Mouse (Mus musculus) lung, postnatal 0 days (tissue): ENCODE measurements around the gene Ksr2. TPM values are rescaled to one million over a fixed set of nuclear protein-coding genes. Genes with fewer than 3 reads are reported as not detected.

Experiments
- ATAC-seq: fragments of 200-750 bp; cut with Nextera tagmentation; 2 replicates; pipeline ENCODE4 v1.8.0; 2017; ENCODE audit warnings: moderate library complexity
- DNase-seq: peaks from one replicate; pipeline ENCODE4 v3.0.0-alpha.2; 2016; ENCODE audit warnings: low spot score
- H3K27ac ChIP-seq: fragments of 300-500 bp; sonication (generic); 2 replicates; pipeline ENCODE4 v1.5.1; 2014; ENCODE audit warnings: antibody characterized with exemption, mild to moderate bottlenecking, low read length, mixed read lengths
- H3K27me3 ChIP-seq: fragments of 300-500 bp; sonication (generic); replicated peaks from 2 replicates; pipeline ENCODE4 v1.6.1; 2014; ENCODE audit warnings: low read length, mixed read lengths; ENCODE audit not compliant: insufficient read depth
- H3K36me3 ChIP-seq: fragments of 300-500 bp; sonication (generic); 2 replicates; pipeline ENCODE4 v1.6.1; 2014; ENCODE audit warnings: low read length, mixed read lengths; ENCODE audit not compliant: insufficient read depth
- H3K4me1 ChIP-seq: fragments of 300-500 bp; sonication (generic); 2 replicates; pipeline ENCODE4 v1.6.1; 2014; ENCODE audit warnings: antibody characterized with exemption, low read depth, low read length, mixed read lengths; ENCODE audit not compliant: insufficient read depth
- H3K4me2 ChIP-seq: fragments of 300-500 bp; sonication (generic); replicated peaks from 2 replicates; pipeline ENCODE4 v1.6.1; 2014; ENCODE audit warnings: low read depth, mild to moderate bottlenecking, low read length, moderate library complexity, mixed read lengths
- H3K4me3 ChIP-seq: fragments of 300-500 bp; sonication (generic); 2 replicates; pipeline ENCODE4 v1.5.1; 2014; ENCODE audit warnings: low read depth, low read length
- H3K9ac ChIP-seq: fragments of 300-500 bp; sonication (generic); replicated peaks from 2 replicates; pipeline ENCODE4 v1.6.1; 2014; ENCODE audit warnings: low read depth, mild to moderate bottlenecking
- H3K9me3 ChIP-seq: fragments of 300-500 bp; sonication (generic); 2 replicates; pipeline ENCODE4 v1.6.1; 2016; ENCODE audit warnings: low read length, mixed read lengths
- CTCF ChIP-seq: IDR thresholded peaks from 2 replicates; pipeline ENCODE4 v1.5.1; 2016; ENCODE audit warnings: antibody characterized with exemption, mild to moderate bottlenecking
- EP300 ChIP-seq: IDR thresholded peaks from 2 replicates; pipeline ENCODE4 v1.6.1; 2016; ENCODE audit warnings: antibody characterized with exemption, mild to moderate bottlenecking, control low read depth
- WGBS: fragments of 180-500 bp; shearing (Covaris S2); extraction: QIAGEN DNeasy Blood & Tissue Kit; methylation state at CpG from one replicate; pipeline ENCODE4 v1.1.7; 2014; 5-methylcytosine and 5-hydroxymethylcytosine counted together
- polyA plus RNA-seq: library from polyadenylated mRNA; unstranded; fragments of >200 nt; fragmentation: Nextera tagmentation; extraction: Ambion mirVana; gene quantifications from 2 replicates; pipeline ENCODE4 v1.2.1, GENCODE M21; 2015

Ksr2 gene
- polyA plus RNA-seq, 1 experiment from 2014 or later = 0.08 TPM

DNA sequence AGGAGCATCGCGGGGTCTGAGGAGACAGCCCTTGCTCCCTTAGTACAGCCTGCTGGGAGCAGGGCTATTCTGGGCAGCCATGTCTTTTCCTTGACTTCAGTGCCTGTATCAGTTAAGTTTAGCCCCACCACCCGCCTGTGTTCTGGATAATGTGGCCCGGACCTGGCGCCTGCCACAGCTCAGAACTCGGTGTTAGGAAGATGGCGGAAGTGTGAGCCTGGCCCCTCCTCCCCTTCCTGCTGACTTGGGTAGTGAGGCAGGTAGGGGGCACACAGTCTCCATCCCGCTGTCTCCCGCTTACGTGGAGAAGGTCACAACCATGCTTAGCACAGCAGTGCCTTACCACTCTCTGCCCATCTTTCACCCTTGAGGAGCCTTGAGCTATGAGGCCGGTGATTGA, 68.2 kb downstream of the Ksr2 start:
- Histone ChIP-seq H3K4me1 (no peaks in the 10 kb centered on the region), H3K36me3 (no peaks in the 10 kb centered on the region), H3K27ac (no peak overlapping the region), H3K9ac (no peak overlapping the region), H3K27me3 (no peaks in the 10 kb centered on the region), H3K4me2 (no peak overlapping the region), H3K9me3 (no peaks in the 10 kb centered on the region), H3K4me3 (no peak overlapping the region)
- WGBS = 71% methylated on average over 11 of the region's 11 CpGs
- no peak for DNase-seq
- no peak for ATAC-seq
- TF ChIP-seq CTCF (no peak), EP300 (no peak)

DNA sequence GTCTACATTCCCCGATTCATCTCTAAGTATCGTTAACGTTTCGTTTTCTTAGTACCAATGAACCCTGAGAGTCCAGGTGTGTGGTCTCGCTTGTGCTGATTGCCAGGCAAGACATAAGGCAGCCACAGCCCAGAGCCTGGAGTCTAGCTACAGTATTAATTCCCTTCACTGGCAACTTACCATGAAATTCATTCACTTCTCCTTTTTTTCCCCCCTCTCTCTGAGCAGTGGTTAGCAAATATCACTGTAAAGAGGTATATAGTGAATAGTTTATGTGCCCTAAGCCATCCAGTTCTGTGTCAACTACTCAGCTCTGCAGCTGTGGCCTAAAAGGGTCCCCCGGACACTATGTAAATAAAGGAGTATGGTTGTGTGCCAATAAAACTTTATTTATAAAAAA, 71.6 kb downstream of the Ksr2 start:
- TF ChIP-seq EP300 (no peak), CTCF (no peak)
- 46% methylated on average over 6 of the region's 6 CpGs for WGBS
- H3K9ac ChIP-seq = no peak overlapping the region

DNA sequence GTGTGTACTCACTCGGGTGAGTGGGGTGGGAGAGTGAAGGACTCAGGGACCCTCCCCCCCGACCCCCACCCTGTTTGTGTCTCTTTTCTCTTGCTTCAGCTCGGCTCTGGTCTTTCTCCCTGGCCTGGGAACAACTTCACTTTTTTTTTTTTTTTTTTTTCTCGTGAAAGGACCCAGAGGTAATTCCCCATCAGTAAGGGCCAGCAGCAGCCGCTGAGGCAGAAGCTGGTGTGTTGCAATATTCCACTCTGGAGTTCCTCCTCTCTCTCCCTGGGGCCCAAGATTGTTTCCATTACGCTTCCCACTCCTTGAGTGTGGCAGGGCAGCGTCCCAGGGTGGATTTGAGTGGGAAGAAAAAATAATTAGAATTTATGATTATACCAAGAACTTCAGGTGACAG, 72.3 kb downstream of the Ksr2 start:
- ATAC-seq = peak; percentile 66; the same call in 1 of the 2 replicates
- H3K36me3 ChIP-seq = no peaks in the 10 kb centered on the region
- peak; percentile 68 for DNase-seq

More for the DNA sequence above, 71.6 kb downstream of the Ksr2 start:
- Histone ChIP-seq H3K4me2 (no peak overlapping the region), H3K36me3 (no peaks in the 10 kb centered on the region), H3K4me1 (no peaks in the 10 kb centered on the region), H3K27me3 (no peaks in the 10 kb centered on the region), H3K4me3 (no peak overlapping the region), H3K27ac (no peak overlapping the region), H3K9me3 (no peaks in the 10 kb centered on the region)
- no peak for ATAC-seq
- no peak for DNase-seq

DNA sequence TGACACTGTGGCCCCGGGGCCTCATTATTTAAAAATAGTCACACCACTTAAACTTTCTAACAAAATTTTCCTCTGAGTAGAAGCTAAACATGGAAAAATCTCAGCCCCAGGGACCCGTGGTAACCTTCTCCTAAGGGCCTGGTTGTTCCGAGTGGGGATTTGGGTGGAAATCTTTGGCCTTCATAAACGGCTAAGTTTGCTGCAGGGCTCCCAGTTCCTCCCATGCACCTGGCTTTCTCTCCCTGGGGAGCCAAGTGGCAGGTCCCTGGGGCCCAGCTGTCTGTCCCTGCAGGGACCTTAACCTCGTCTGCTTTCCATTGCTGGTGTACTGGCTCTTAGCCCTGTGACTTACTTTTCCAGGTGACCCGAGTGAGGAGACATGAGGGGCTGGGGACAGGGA, 74.4 kb downstream of the Ksr2 start:
- H3K27me3 ChIP-seq = no peaks in the 10 kb centered on the region
- DNase-seq (no peak), ATAC-seq (no peak)
- 85% methylated on average over 6 of the region's 6 CpGs for WGBS
- no peak overlapping the region for H3K4me2 ChIP-seq
- H3K9me3 ChIP-seq = no peaks in the 10 kb centered on the region
- H3K27ac ChIP-seq = no peak overlapping the region
- no peak overlapping the region for H3K9ac ChIP-seq
- TF ChIP-seq CTCF = no peak
- no peak for TF ChIP-seq EP300
- H3K4me3 ChIP-seq = no peak overlapping the region
- no peaks in the 10 kb centered on the region for H3K4me1 ChIP-seq
- H3K36me3 ChIP-seq = no peaks in the 10 kb centered on the region

More for the DNA sequence above, 72.3 kb downstream of the Ksr2 start:
- no peak overlapping the region for H3K4me2 ChIP-seq
- WGBS = 47% methylated on average over 7 of the region's 7 CpGs
- TF ChIP-seq CTCF (no peak), EP300 (no peak)
- no peaks in the 10 kb centered on the region for H3K4me1 ChIP-seq
- H3K4me3 ChIP-seq = no peak overlapping the region
- H3K27me3 ChIP-seq = no peaks in the 10 kb centered on the region
- H3K9ac ChIP-seq = no peak overlapping the region
- no peak overlapping the region for H3K27ac ChIP-seq
- no peaks in the 10 kb centered on the region for H3K9me3 ChIP-seq

DNA sequence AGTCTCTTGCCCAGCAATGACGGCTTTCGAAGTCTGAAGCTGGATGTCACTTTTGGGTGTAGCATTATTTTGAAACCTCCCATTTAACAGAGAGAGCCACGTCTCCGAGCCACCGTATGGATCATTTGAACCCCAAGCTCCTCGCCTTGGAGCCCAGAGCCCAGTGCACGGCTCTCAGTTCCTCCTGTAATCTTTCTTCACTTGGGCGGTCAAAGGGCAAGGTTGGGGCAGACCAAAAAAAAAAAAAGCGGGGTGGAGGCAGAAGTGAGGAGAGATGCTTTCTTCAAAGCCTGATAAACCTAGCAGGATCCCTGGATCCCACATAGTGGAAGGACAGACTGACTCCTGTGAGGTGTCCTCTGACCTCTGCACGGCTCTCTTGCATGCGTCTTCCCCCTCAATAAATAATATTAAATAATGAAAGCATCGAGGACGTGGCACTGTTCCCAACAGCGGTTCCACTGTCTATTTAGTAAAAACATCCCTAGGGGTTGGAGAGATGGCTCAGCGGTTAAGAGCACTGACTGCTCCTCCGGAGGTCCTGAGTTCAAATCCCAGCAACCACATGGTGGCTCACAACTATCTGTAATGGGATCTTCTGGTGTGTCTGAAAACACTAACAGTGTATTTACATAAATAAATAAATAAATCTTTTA, 75.0 kb downstream of the Ksr2 start:
- WGBS = 78% methylated on average over 16 of the region's 16 CpGs

DNA sequence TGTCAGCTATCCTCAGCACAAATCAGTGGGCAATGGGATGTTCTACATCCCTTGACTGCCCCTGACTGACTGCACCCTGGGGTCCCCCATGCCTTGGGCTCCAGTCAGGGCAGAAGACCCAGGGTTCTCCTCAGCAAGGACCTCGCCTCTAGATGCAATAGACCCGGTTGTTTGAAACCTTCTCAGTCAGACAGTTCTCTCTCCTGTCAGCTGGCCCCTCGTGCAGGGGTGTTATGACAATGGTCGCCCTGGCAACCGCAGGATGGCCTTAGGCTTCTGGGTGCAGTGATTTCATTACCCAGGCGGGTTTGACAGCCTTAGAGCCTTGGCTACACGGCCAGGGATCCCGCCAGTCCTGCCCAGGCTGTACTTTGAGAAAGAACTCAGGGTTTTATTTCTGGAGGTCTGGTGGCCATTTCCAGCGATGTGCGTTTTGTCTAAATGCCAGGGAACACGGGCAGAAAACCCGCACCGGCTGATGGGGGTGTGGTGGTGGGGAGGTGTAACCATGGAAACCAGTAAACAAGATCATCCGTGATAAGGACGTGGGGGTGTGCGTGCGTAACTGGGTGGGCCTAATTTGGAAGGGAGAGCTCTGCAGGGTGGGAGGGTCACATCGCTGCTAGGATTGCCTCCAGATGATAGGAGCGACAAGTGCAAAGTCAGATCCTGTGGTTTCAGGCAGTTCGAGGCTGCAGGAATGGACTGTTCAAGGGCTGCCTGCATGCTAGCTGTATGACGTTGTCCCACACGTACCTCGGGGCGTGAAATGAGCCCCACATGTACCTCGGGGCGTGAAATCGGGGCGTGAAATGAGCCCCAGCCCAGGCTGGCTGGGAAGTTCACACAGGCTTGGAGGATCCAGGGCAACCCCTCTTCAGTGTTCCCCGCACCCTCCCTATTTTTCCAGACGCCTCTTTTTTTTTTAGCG, 79.4 kb downstream of the Ksr2 start:
- no peak for ATAC-seq
- TF ChIP-seq EP300 = no peak
- no peak for TF ChIP-seq CTCF
- DNase-seq = no peak
- Histone ChIP-seq H3K4me2 (no peak overlapping the region), H3K9me3 (no peaks in the 10 kb centered on the region), H3K27ac (no peak overlapping the region), H3K27me3 (no peaks in the 10 kb centered on the region), H3K9ac (no peak overlapping the region), H3K4me3 (no peak overlapping the region), H3K4me1 (no peaks in the 10 kb centered on the region), H3K36me3 (no peaks in the 10 kb centered on the region)
- WGBS = 27% methylated on average over 31 of the region's 31 CpGs

More for the DNA sequence above, 75.0 kb downstream of the Ksr2 start:
- Histone ChIP-seq H3K4me3 (no peak overlapping the region), H3K36me3 (no peaks in the 10 kb centered on the region), H3K27me3 (no peaks in the 10 kb centered on the region), H3K27ac (no peak overlapping the region), H3K4me1 (no peaks in the 10 kb centered on the region), H3K9me3 (no peaks in the 10 kb centered on the region), H3K4me2 (no peak overlapping the region), H3K9ac (no peak overlapping the region)
- DNase-seq (no peak), ATAC-seq (no peak)
- TF ChIP-seq CTCF = no peak
- TF ChIP-seq EP300 = no peak
